Mouse (Mus musculus): ENCODE results near the gene Zfp30. TPM values are rescaled to one million over a fixed set of nuclear protein-coding genes. Genes with fewer than 3 reads are reported as not detected.
A peak's percentile ranks its signal among the peaks of the same experiment; 100 is the strongest.

Zfp30 gene
- polyA plus RNA-seq, 1 experiment from 2014 or later: 10.2 TPM

MicroRNAs within 50 kb of the gene (microRNA counts, 519-probe panel; counts per million panel counts)
- microRNA mmu-miR-1964: 1,915 counts per million, percentile 19 among the panel's probes with 10 or more counts

Small RNA genes lying within 50 kb of the gene (microRNA-seq; reads per million reads assigned to microRNA genes)
- gene Mir1964: 4.2 reads per million, percentile 10 among the genes with 10 or more reads in this experiment

Other genes with a start within 250 kb of the Zfp30 start
- gene Catsperg2, start 57.0 kb upstream of the Zfp30 start, polyA plus RNA-seq (2014; fragmentation: Nextera tagmentation; extraction: Ambion mirVana): not detected in 2 replicates
- gene Zfp84, start 15.4 kb upstream of the Zfp30 start, polyA plus RNA-seq (2014; fragmentation: Nextera tagmentation; extraction: Ambion mirVana): 13.9 and 16.3 TPM in 2 replicates
- gene Zfp790, start 32.1 kb downstream of the Zfp30 start, polyA plus RNA-seq (2014; fragmentation: Nextera tagmentation; extraction: Ambion mirVana): 13.5 and 16.6 TPM in 2 replicates
- 6.3 and 6.5 TPM in 2 replicates for gene Zfp940, start 69.7 kb downstream of the Zfp30 start, polyA plus RNA-seq (2014; fragmentation: Nextera tagmentation; extraction: Ambion mirVana)
- gene Zfp420, start 76.0 kb downstream of the Zfp30 start, polyA plus RNA-seq (2014; fragmentation: Nextera tagmentation; extraction: Ambion mirVana): 8.8 and 12.2 TPM in 2 replicates
- gene Zfp27, start 122.6 kb downstream of the Zfp30 start, polyA plus RNA-seq (2014; fragmentation: Nextera tagmentation; extraction: Ambion mirVana): 10.9 and 12.8 TPM in 2 replicates
- 6.7 and 8.0 TPM in 2 replicates for gene Zfp383, start 124.2 kb downstream of the Zfp30 start, polyA plus RNA-seq (2014; fragmentation: Nextera tagmentation; extraction: Ambion mirVana)
- 12.0 and 13.3 TPM in 2 replicates for gene Zfp74, start 170.1 kb downstream of the Zfp30 start, polyA plus RNA-seq (2014; fragmentation: Nextera tagmentation; extraction: Ambion mirVana)
- gene Zfp568, start 200.0 kb downstream of the Zfp30 start, polyA plus RNA-seq (2014; fragmentation: Nextera tagmentation; extraction: Ambion mirVana): 21.6 and 25.0 TPM in 2 replicates

All from stomach, embryonic 14.5 days (tissue).